In the genomic region with DNA sequence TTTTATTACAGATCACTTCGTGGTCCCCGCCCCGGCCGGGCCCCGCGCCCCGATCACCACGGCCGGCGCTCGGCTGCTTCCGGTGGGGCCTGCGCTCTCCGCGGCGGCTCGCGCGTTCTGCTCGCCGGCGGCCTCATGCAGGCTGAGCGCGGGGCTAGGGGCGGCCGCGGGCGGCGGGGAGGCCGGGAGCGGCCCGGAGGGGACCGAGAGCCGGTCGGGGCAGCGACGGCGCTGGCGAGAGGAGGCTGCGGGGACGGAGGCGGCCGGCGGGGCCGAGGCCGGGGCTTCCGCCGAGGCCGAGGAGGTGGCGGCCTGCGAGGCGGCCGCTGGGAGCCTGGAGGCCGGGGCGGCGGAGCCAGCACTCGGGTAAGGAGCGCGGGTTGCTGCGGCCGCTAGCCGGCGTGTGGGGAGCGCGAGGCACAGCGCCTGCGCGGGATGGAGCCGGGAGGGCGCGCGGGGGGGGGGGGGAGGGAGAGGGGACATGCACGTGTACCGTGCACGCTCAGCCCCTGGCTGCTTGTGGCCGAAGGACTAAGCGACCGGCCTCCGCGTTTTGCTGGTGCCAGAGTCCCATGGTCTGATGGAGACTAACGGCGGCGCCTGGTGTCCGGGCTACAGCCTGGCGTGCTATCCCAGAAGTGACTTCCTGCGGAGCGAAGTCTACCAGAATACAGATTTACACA, we compare ENCODE assay signal across 8 mouse cellular contexts. TPM values are rescaled to one million over a fixed set of nuclear protein-coding genes. Genes with fewer than 3 reads are reported as not detected.
DNase-seq lines count a peak whose midpoint lies in the region; ATAC-seq and TF ChIP-seq lines count a peak whose summit lies in the region.

A gene (plus strand): TSS at position 109 of the 683 bp plus-strand sequence.

- intact Hi-C loops in heart, adult 2 months (cut with DNase I) = loop anchor here (2.0 kb wide), 2 partner anchors 38 to 254 kb away; a partner anchor contains a TSS

- TF ChIP-seq POLR2A in heart, adult 2 months (IDR thresholded peaks at IDR 0.05; ENCODE audit: insufficient read depth, low read depth, low read length) = peak; percentile 73; the same call in 1 of the 2 replicates

- peaks cover 6% of the 10 kb centered on the region; the same call in 1 of the 2 replicates for H3K4me1 ChIP-seq in embryonic facial prominence, embryonic 12.5 days
- peaks cover 2% of the 10 kb centered on the region; the same call in 1 of the 2 replicates for H3K4me1 ChIP-seq in heart, adult 2 months (ENCODE audit: control insufficient read depth, insufficient read depth, low read length)

- TF ChIP-seq CTCF in heart, adult 2 months (IDR thresholded peaks at IDR 0.05) = peak; percentile 47

- peak within 1 kb of the TSS; percentile 99 for H3K27ac ChIP-seq in embryonic facial prominence, embryonic 12.5 days
- H3K27ac ChIP-seq in heart, adult 2 months = peak within 1 kb of the TSS; percentile 90

- no peaks in the 10 kb centered on the region for H3K9me3 ChIP-seq in embryonic facial prominence, embryonic 12.5 days

- peak within 1 kb of the TSS; percentile 73 for H3K4me2 ChIP-seq in embryonic facial prominence, embryonic 12.5 days (replicated peaks)

- 0 out of 2 replicates have a peak, but pooled peaks have one; percentile 12 for TF ChIP-seq EP300 in heart, adult 2 months (IDR thresholded peaks at IDR 0.05; ENCODE audit: insufficient read depth, low read depth, low read length)

- no peaks in the 10 kb centered on the region for H3K36me3 ChIP-seq in embryonic facial prominence, embryonic 12.5 days
- H3K36me3 ChIP-seq in heart, adult 2 months (ENCODE audit: control insufficient read depth, insufficient read depth, low read length) = peaks cover 1% of the 10 kb centered on the region; the same call in 1 of the 2 replicates

- ATAC-seq in embryonic facial prominence, embryonic 12.5 days (ENCODE audit: insufficient number of reproducible peaks, insufficient read depth, low FRiP score, low TSS enrichment) = peak; percentile 93

- peak; percentile 85 for DNase-seq in 3134 (ENCODE audit: extremely low read depth, insufficient read length, low spot score)
- DNase-seq in adrenal gland, postnatal 36 days = peak; percentile 90 to 93
- peak; percentile 92 to 93 for DNase-seq in heart, adult 2 months
- DNase-seq in kidney, adult 8-10 months = peak; percentile 77 to 80
- DNase-seq in liver = peak; percentile 83
- DNase-seq in monocyte, adult 2 months (ENCODE audit: low read depth in 1 of 2, low spot score in 2 of 2) = peak; percentile 12 to 59
- DNase-seq in spleen, postnatal 14 days (ENCODE audit: low spot score in 2 of 2) = peak; percentile 58 to 68

- peak within 1 kb of the TSS; percentile 64 for H3K4me3 ChIP-seq in embryonic facial prominence, embryonic 12.5 days
- peak within 1 kb of the TSS; percentile 48 for H3K4me3 ChIP-seq in heart, adult 2 months

- H3K27me3 ChIP-seq in embryonic facial prominence, embryonic 12.5 days = no peaks in the 10 kb centered on the region
- no peaks in the 10 kb centered on the region for H3K27me3 ChIP-seq in heart, adult 2 months (ENCODE audit: control insufficient read depth, insufficient read depth, low read length)

- peak within 1 kb of the TSS; percentile 97 for H3K9ac ChIP-seq in embryonic facial prominence, embryonic 12.5 days
- H3K9ac ChIP-seq in heart, adult 2 months (ENCODE audit: low read depth, low read length) = peak within 1 kb of the TSS; percentile 98

- WGBS in embryonic facial prominence, embryonic 12.5 days = 1% methylated on average over 83 of the region's 87 CpGs
- under 1% methylated on average over 83 of the region's 87 CpGs for WGBS in heart, adult 2 months

- H3K79me2 ChIP-seq in heart, adult 2 months (replicated peaks; ENCODE audit: control insufficient read depth, insufficient read depth, low read length) = no peaks in the 10 kb centered on the region

RNA-seq across cellular contexts. Expression of the gene that starts here (rescaled TPM):
- total RNA-seq in adrenal gland, postnatal 36 days (2021) = 10 to 100 TPM; 17.5 to 20.5 TPM
- 8.7 and 9.0 TPM in 2 replicates for polyA plus RNA-seq in embryonic facial prominence, embryonic 12.5 days (2016; fragmentation: Nextera tagmentation; extraction: Ambion mirVana)
- 10 to 100 TPM; 16.9 to 18.4 TPM for total RNA-seq in heart, adult 2 months (2021)
- 5.8 and 10.5 TPM in 2 replicates for polyA plus RNA-seq in heart, adult 2 months (2012; rRNA removed)

Comparison
In these comparisons a context has a peak if more than half of its experiments do, and no peak if none do; other contexts are left out.
1. Peak in every context shown above with its lines: DNase-seq, ATAC-seq, H3K4me3 ChIP-seq and H3K27ac ChIP-seq.
2. DNase-seq: peak in every context shown above with its lines; median percentile 92 in heart, adult 2 months; 92 in adrenal gland, postnatal 36 days; 85 in 3134; 83 in liver; 78 in kidney, adult 8-10 months; 63 in spleen, postnatal 14 days; 36 in monocyte, adult 2 months.